Mouse (Mus musculus) limb, embryonic 13.5 days (tissue): Measurements from ENCODE around the gene Syne1. TPM values are rescaled to one million over a fixed set of nuclear protein-coding genes. Genes with fewer than 3 reads are reported as not detected.

Experiments used
- ATAC-seq: fragments of 200-750 bp; cut with Nextera tagmentation; 2 replicates; pipeline ENCODE4 v1.8.0; 2017; ENCODE audit warnings: low read depth, moderate number of reproducible peaks, moderate TSS enrichment; ENCODE audit not compliant: low FRiP score
- H3K27ac ChIP-seq: fragments of 300-500 bp; sonication (generic); 2 replicates; pipeline ENCODE4 v1.5.1; 2015; ENCODE audit warnings: inconsistent platforms, mild to moderate bottlenecking, moderate library complexity
- H3K27me3 ChIP-seq: fragments of 300-500 bp; sonication (generic); 2 replicates; pipeline ENCODE4 v1.6.1; 2015; ENCODE audit warnings: mild to moderate bottlenecking, inconsistent platforms
- H3K36me3 ChIP-seq: fragments of 300-500 bp; sonication (generic); 2 replicates; pipeline ENCODE4 v1.6.1; 2015; ENCODE audit warnings: inconsistent platforms, mild to moderate bottlenecking, moderate library complexity
- H3K4me1 ChIP-seq: fragments of 300-500 bp; sonication (generic); 2 replicates; pipeline ENCODE4 v1.6.1; 2015; ENCODE audit warnings: inconsistent platforms
- H3K4me2 ChIP-seq: fragments of 300-500 bp; sonication (generic); replicated peaks from 2 replicates; pipeline ENCODE4 v1.6.1; 2015; ENCODE audit warnings: inconsistent platforms, mild to moderate bottlenecking, moderate library complexity
- H3K4me3 ChIP-seq: fragments of 300-500 bp; sonication (generic); 2 replicates; pipeline ENCODE4 v1.5.1; 2015; ENCODE audit warnings: moderate library complexity, mild to moderate bottlenecking, inconsistent platforms
- H3K9ac ChIP-seq: fragments of 300-500 bp; sonication (generic); 2 replicates; pipeline ENCODE4 v1.6.1; 2015; ENCODE audit warnings: mild to moderate bottlenecking, inconsistent platforms
- H3K9me3 ChIP-seq: fragments of 300-500 bp; sonication (generic); 2 replicates; pipeline ENCODE4 v1.6.1; 2016; ENCODE audit warnings: inconsistent platforms
- WGBS: fragments of 180-500 bp; shearing (Covaris S2); methylation state at CpG from one replicate; pipeline ENCODE4 v1.1.7; 2015; 5-methylcytosine and 5-hydroxymethylcytosine counted together
- polyA plus RNA-seq: library from polyadenylated mRNA; unstranded; fragments of >200 nt; fragmentation: Nextera tagmentation; extraction: Ambion mirVana; gene quantifications from 2 replicates; pipeline ENCODE4 v1.2.1, GENCODE M21; 2015

The Syne1 gene
- polyA plus RNA-seq, 1 experiment from 2014 or later: 6.5 TPM

DNA sequence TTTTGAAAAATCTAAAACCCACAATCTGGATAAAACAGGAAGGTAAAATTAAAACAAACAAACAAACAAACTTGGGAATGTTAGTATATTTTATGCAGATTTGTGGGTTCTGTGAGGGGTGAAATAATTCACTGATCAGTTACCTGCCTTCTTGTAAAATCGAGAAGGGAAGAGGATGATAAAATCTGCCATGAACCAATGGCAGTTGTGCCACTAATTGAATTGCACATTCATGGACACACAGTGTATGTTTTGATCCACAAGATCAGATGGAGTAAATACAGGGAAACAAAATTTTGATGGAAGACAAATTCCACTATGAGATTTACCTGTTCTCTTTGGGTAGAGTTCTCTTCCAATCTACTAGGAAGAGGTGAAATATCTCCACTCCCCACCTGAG lies 521.4 kb downstream of the Syne1 start:
- no peak for ATAC-seq
- Histone ChIP-seq H3K9me3 (no peaks in the 10 kb centered on the region), H3K27ac (no peak overlapping the region), H3K4me3 (no peak overlapping the region), H3K27me3 (no peaks in the 10 kb centered on the region), H3K9ac (no peak overlapping the region), H3K4me2 (no peak overlapping the region), H3K36me3 (peaks cover 16% of the 10 kb centered on the region; the same call in 1 of the 2 replicates), H3K4me1 (no peaks in the 10 kb centered on the region)
- 88% methylated on average over 1 of the region's 1 CpGs for WGBS

DNA sequence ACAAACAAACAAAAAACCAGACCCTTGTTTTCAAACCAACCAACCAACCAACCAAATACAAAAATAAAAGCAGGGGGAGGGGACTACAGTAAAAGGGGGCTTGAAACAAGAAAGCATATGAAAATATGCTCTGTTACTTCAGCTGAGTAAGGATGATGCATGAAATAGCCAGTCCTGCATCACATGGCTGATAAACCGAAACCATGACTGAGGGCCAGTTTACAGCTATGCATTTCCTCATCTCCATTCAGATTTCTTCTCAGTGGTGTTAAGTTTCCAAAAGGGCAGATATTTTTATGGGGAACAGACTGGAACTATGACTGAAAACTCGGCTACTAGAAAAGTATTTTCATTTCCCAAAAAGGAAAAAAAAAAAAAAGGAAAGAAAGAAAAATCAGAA lies 522.1 kb downstream of the Syne1 start:
- ATAC-seq: no peak
- Histone ChIP-seq H3K36me3 (peaks cover 16% of the 10 kb centered on the region; the same call in 1 of the 2 replicates), H3K4me1 (no peaks in the 10 kb centered on the region), H3K27me3 (no peaks in the 10 kb centered on the region), H3K4me3 (no peak overlapping the region), H3K9ac (no peak overlapping the region), H3K4me2 (no peak overlapping the region), H3K9me3 (no peaks in the 10 kb centered on the region), H3K27ac (no peak overlapping the region)
- 51% methylated on average over 2 of the region's 2 CpGs for whole genome bisulfite sequencing

DNA sequence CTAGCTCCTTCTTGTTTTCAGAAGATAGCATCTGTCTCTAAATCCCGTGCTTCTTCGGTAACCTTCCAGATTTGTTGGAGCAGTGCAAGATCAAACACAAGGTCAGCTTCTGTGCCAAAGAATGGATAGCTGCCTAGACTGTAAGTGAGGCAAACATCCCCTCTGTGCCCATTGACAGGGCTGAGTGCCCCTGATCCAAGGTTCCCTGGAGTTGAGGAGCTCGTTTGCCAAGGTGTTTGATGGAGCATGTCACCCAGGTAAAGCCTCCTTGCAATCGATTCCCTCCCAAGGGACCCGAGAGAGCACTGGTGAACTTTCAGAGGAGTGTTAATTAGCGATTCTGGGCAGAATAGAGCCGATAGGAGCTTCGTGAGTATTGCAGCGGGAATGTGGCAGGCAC lies 523.0 kb downstream of the Syne1 start:
- Histone ChIP-seq H3K27me3 (no peaks in the 10 kb centered on the region), H3K36me3 (peaks cover 16% of the 10 kb centered on the region; the same call in 1 of the 2 replicates), H3K9me3 (no peaks in the 10 kb centered on the region), H3K4me2 (no peak overlapping the region), H3K4me1 (no peaks in the 10 kb centered on the region), H3K27ac (no peak overlapping the region), H3K9ac (no peak overlapping the region), H3K4me3 (no peak overlapping the region)
- no peak for ATAC-seq
- 81% methylated on average over 9 of the region's 9 CpGs for WGBS

DNA sequence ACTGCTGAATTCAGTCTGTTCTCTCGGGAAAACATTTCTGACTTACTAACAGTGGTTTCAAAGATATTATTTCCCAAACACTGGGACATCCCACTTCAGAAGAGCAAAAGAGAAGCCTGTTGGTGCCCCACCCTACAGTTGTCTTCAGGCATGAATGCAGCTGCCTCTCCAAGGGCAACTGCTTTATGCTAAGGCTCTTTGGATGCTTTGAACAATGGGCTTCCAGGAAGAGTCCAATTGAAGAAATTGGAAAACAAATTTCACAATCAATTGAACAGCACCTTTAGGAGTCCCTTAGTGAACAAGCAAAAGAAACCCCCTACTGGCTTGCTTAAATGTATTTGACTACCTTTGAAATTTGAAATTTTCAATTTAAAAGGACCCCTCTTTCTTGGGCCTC lies 524.1 kb downstream of the Syne1 start:
- Histone ChIP-seq H3K27me3 (no peaks in the 10 kb centered on the region), H3K4me3 (no peak overlapping the region), H3K4me2 (no peak overlapping the region), H3K27ac (no peak overlapping the region), H3K9ac (no peak overlapping the region), H3K9me3 (no peaks in the 10 kb centered on the region), H3K4me1 (no peaks in the 10 kb centered on the region), H3K36me3 (peaks cover 9% of the 10 kb centered on the region; the same call in 1 of the 2 replicates)
- 91% methylated on average over 1 of the region's 1 CpGs for WGBS
- no peak for ATAC-seq

DNA sequence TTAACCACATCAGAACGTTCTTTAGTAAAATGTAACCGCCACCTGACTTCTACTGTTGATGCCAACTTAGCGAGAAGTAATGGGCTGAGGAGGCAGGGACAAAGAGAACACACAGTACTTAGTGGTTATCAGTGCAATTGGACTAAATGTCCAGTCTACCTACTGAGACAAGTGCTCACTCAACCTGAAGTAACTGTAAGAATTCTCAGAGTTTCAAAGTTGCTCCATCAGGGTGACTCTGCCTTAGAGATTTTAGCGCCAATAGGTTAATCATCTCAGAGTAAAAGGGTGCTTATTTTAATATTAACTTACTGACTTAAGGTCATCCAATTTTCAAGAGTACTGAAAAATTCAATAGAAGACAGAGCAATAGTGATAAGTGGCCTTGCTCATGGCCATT lies 525.4 kb downstream of the Syne1 start:
- Histone ChIP-seq H3K27me3 (no peaks in the 10 kb centered on the region), H3K4me1 (no peaks in the 10 kb centered on the region), H3K36me3 (peaks cover 2% of the 10 kb centered on the region), H3K9me3 (no peaks in the 10 kb centered on the region), H3K4me3 (no peak overlapping the region), H3K27ac (no peak overlapping the region), H3K9ac (no peak overlapping the region), H3K4me2 (no peak overlapping the region)
- WGBS: 95% methylated on average over 4 of the region's 4 CpGs
- no peak for ATAC-seq

DNA sequence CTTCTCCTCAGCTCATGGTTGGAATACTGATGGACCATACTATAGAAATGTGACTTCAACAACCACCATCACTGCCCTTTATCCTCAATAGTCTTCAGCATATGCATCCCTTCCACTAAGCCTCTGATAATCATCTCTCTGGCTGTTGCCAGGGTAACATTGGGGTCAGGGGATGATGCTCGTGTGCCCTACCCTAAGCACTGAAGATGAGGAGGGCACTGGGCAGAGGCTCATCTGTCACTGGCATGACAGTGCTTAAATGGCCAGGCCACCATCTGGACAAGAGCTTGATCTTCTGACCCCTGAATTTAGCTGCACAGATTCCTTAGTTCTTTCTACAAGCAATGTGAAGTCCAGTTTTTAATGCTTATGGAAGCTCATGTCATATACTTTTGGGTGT lies 534.1 kb downstream of the Syne1 start:
- no peak overlapping the region for H3K9ac ChIP-seq
- H3K36me3 ChIP-seq: no peaks in the 10 kb centered on the region; the same call in 1 of the 2 replicates
- WGBS: 68% methylated on average over 1 of the region's 1 CpGs
- H3K27ac ChIP-seq: no peak overlapping the region
- H3K4me3 ChIP-seq: no peak overlapping the region
- ATAC-seq: no peak
- no peaks in the 10 kb centered on the region; the same call in 1 of the 2 replicates for H3K27me3 ChIP-seq
- H3K4me1 ChIP-seq: no peaks in the 10 kb centered on the region
- H3K9me3 ChIP-seq: no peaks in the 10 kb centered on the region
- H3K4me2 ChIP-seq: no peak overlapping the region

DNA sequence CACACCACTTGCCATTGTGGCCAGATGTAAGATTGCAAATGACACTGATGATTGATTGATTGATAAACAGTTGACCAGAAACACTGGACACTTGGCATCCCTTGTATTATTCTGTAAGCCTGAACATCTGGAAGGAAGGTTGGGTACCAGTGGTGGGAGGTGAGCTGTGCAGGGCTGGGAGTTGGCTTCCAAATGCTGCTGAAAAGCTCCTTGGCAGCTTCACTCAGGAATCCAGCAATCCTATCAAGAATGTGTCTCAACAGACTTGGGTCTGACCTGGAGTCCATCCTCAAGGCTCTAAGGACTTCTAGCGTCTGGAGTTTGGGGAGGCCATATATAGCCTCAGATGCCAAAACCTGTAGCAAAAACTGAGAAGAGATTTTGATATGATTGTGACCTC lies 536.3 kb downstream of the Syne1 start:
- ATAC-seq: no peak
- Histone ChIP-seq H3K36me3 (no peaks in the 10 kb centered on the region), H3K27me3 (peaks cover 7% of the 10 kb centered on the region; the same call in 1 of the 2 replicates), H3K4me1 (no peaks in the 10 kb centered on the region), H3K9ac (no peak overlapping the region), H3K4me3 (no peak overlapping the region), H3K9me3 (no peaks in the 10 kb centered on the region), H3K27ac (no peak overlapping the region), H3K4me2 (no peak overlapping the region)
- WGBS: 86% methylated on average over 1 of the region's 1 CpGs

DNA sequence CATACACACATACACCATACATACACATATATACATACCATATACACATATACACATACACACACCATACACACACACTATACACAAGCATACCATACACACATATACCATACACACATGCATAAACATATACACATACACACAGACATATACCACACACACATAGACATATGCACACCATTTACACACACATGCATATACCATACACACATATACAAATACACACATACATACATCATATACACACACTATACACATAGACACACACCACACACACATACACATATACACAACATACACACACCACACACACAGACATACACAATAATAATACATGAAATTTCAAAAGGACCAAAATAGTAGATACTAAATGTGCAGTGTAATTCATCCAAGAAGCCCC lies 539.3 kb downstream of the Syne1 start:
- Histone ChIP-seq H3K27ac (no peak overlapping the region), H3K4me1 (peaks cover 14% of the 10 kb centered on the region), H3K4me2 (no peak overlapping the region), H3K4me3 (no peak overlapping the region), H3K9ac (no peak overlapping the region), H3K9me3 (no peaks in the 10 kb centered on the region), H3K36me3 (no peaks in the 10 kb centered on the region), H3K27me3 (peaks cover 22% of the 10 kb centered on the region; the same call in 1 of the 2 replicates)
- no peak for ATAC-seq

DNA sequence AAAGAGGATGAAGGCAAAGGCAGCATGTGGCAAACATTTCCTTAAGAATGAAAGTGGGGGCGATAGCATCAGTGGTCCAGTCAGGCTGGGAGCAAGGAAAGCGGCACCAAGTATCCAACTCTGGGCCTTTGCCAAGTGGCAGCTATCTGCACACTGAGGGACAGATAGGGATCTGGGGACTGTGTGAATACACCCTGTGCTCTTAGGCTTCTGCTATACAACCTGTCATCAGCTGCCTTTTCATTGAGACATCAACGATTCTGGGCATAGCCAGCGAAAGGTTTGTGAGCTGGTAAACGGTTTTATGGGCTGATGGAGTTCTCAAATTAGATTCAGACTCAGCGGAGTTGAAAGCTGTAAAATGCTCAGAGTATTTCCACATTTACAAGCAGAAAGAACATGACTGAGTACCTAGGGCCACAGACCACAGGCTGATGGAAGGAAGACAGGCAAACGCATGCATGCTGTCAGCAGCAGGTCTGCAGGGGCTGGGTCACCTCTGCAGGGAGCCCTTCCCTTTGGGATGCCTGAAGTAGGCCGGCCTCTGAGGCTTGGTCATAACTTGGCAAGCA lies 542.4 kb downstream of the Syne1 start:
- no peaks in the 10 kb centered on the region for H3K36me3 ChIP-seq
- peaks cover 28% of the 10 kb centered on the region; the same call in 1 of the 2 replicates for H3K27me3 ChIP-seq
- H3K4me1 ChIP-seq: peaks cover 14% of the 10 kb centered on the region
- no peak overlapping the region for H3K9ac ChIP-seq
- ATAC-seq: peak; percentile 55; the same call in 1 of the 2 replicates
- no peak overlapping the region for H3K27ac ChIP-seq
- H3K4me3 ChIP-seq: no peak overlapping the region
- WGBS: 17% methylated on average over 8 of the region's 8 CpGs
- H3K4me2 ChIP-seq: peak overlapping the region; percentile 33
- H3K9me3 ChIP-seq: no peaks in the 10 kb centered on the region

DNA sequence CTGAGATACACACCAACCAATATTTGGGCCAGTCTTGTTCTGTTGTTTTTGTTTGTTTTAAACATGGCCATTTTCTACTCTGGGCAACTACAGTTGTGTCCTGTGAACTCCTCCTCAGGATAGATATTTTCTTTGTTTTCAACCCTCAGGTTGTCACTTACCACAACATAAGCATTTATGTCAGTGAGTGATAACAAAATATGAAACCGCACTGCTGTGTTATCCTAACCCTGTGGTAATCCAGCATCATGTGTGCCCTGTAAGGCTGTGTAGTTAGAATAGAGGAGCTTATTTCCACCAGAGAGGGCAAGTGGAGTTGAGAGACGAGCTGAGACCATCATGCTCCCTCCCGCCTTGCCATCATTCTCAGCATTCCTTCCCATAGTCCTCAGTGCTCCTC lies 554.7 kb downstream of the Syne1 start:
- Histone ChIP-seq H3K36me3 (no peaks in the 10 kb centered on the region), H3K9ac (no peak overlapping the region), H3K27ac (no peak overlapping the region), H3K4me3 (no peak overlapping the region), H3K4me2 (no peak overlapping the region), H3K27me3 (no peaks in the 10 kb centered on the region; the same call in 1 of the 2 replicates), H3K9me3 (no peaks in the 10 kb centered on the region), H3K4me1 (no peaks in the 10 kb centered on the region)
- 74% methylated on average over 3 of the region's 3 CpGs for WGBS
- no peak for ATAC-seq

DNA sequence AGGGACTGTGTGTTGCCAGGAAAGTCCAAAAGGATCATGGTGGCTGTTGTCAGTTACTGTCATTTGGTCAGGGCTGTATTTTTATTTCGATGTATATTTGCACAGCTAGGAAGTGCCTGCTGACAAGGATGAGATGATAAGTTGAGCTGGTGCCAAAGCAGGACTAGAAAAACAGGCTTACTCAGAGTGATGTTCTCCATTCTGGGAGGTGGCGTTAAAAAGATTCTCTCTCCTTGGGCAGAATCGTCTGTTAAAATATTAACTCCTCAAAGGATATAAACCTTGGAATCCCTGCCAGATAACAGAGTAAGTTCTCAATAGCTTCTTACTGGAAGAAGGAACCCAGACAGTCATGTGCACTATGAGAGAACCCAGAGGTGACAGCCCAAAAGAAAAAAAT lies 557.5 kb downstream of the Syne1 start:
- Histone ChIP-seq H3K27me3 (no peaks in the 10 kb centered on the region; the same call in 1 of the 2 replicates), H3K9me3 (no peaks in the 10 kb centered on the region), H3K36me3 (no peaks in the 10 kb centered on the region), H3K27ac (no peak overlapping the region), H3K4me1 (no peaks in the 10 kb centered on the region), H3K4me2 (no peak overlapping the region), H3K4me3 (no peak overlapping the region), H3K9ac (no peak overlapping the region)
- WGBS: 88% methylated on average over 3 of the region's 3 CpGs
- ATAC-seq: no peak

DNA sequence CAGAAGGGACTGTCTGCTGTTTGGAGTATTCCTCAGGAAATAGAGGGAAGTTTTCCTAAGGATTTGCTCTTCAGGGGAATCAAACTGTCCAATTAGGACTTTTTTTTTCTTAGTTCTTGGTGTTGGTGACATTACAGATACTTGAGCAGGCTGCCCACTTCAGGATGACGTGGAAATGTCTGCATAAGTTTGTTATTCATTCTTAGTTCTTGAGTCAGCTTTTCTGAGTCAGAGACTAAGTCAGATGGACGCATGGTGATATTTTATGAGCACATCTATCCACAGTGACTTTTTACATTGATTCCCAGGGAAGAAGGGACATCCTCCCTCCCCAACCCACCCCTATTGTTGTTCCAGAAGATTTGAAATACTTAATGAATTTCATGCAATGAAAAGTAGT lies 567.4 kb downstream of the Syne1 start:
- H3K27me3 ChIP-seq: no peaks in the 10 kb centered on the region
- no peak overlapping the region for H3K4me3 ChIP-seq
- H3K9ac ChIP-seq: no peak overlapping the region
- H3K27ac ChIP-seq: no peak overlapping the region
- H3K36me3 ChIP-seq: no peaks in the 10 kb centered on the region
- H3K4me1 ChIP-seq: no peaks in the 10 kb centered on the region
- H3K9me3 ChIP-seq: no peaks in the 10 kb centered on the region
- 71% methylated on average over 2 of the region's 2 CpGs for WGBS
- no peak overlapping the region for H3K4me2 ChIP-seq
- no peak for ATAC-seq

DNA sequence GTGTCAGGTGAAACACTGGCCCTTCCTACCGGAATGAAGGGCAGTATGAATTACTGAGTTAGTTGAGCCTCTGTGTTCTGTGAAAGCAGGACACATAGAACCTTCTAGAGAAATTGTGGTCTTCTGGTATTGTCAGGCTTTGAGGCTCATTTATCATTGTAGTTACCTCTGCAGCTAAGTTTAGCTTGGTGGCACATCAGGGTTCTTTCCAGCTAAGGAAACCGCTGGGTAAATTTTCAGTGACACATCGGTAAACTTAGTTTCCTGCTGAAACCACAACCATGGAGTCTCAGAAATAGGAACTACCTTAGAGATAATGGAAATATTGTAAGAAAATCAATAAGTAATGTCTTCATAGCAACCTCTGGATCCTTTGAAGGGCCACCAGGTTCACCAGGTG lies 573.9 kb downstream of the Syne1 start:
- Histone ChIP-seq H3K36me3 (no peaks in the 10 kb centered on the region), H3K27ac (no peak overlapping the region), H3K9me3 (no peaks in the 10 kb centered on the region), H3K27me3 (no peaks in the 10 kb centered on the region), H3K4me3 (no peak overlapping the region), H3K4me1 (no peaks in the 10 kb centered on the region; the same call in 1 of the 2 replicates), H3K4me2 (no peak overlapping the region), H3K9ac (no peak overlapping the region)
- WGBS: 94% methylated on average over 3 of the region's 3 CpGs
- no peak for ATAC-seq
